Mouse (Mus musculus) spleen, embryonic (tissue): Measurements from ENCODE around the gene Ubxn1.
"Not testable (repeated sequence)": the region's sequence is repeated elsewhere in the genome, so short reads cannot be mapped to it uniquely, and the experiment has no call there.

Experiments
- CTCF ChIA-PET: fragments of 350-600 bp; sonication (Branson Sonifier 250); formaldehyde crosslinking; loops from one replicate; lab custom pipeline; 2022; lab: Charles Lee

Ubxn1 gene

GRCm38 (mm10) chr19:8896231-8896630, 24.9 kb downstream of the Ubxn1 start:
- CTCF ChIA-PET, result not testable (repeated sequence)

GRCm38 (mm10) chr19:8897211-8897864, 26.0 kb downstream of the Ubxn1 start:
- CTCF ChIA-PET, result not testable (repeated sequence)

- CTCF ChIA-PET, result no interaction called here
These were observed 26.7 kb downstream of the Ubxn1 start, which contains the start of gene Ganab for GRCm38 (mm10) chr19:8897865-8898495. Gene Ganab, plus strand, starts transcription at chr19:8898071.

GRCm38 (mm10) chr19:8898576-8898975, 27.3 kb downstream of the Ubxn1 start:
- CTCF ChIA-PET, result no interaction called here

- CTCF ChIA-PET, result no interaction called here
These were observed 27.8 kb downstream of the Ubxn1 start for GRCm38 (mm10) chr19:8899079-8899478.

GRCm38 (mm10) chr19:8903412-8903811, 32.1 kb downstream of the Ubxn1 start:
- CTCF ChIA-PET, result no interaction called here

- CTCF ChIA-PET, result no interaction called here
These were observed 37.2 kb downstream of the Ubxn1 start for GRCm38 (mm10) chr19:8908531-8908930.

- CTCF ChIA-PET, result no interaction called here
These were observed 40.5 kb downstream of the Ubxn1 start for GRCm38 (mm10) chr19:8911810-8912209.

GRCm38 (mm10) chr19:8914212-8914611, 42.9 kb downstream of the Ubxn1 start:
- CTCF ChIA-PET, result no interaction called here

- CTCF ChIA-PET, result no interaction called here
These were observed 47.7 kb downstream of the Ubxn1 start for GRCm38 (mm10) chr19:8919000-8919399.

GRCm38 (mm10) chr19:8919684-8920072, 48.4 kb downstream of the Ubxn1 start:
- CTCF ChIA-PET, result interaction anchor here (0.9 kb wide), 1 partner anchor 10 kb away, joined by 5 read pairs; the partner anchor contains the start of genes Eml3 and Rom1

- CTCF ChIA-PET, result interaction anchor here (0.9 kb wide), 1 partner anchor 9 kb away, joined by 5 read pairs; the partner anchor contains the start of genes Eml3 and Rom1
These were observed 48.9 kb downstream of the Ubxn1 start, which contains the start of gene B3gat3 for GRCm38 (mm10) chr19:8920073-8920736. Gene B3gat3, plus strand, starts transcription at chr19:8920374.

GRCm38 (mm10) chr19:8920836-8921291, 49.6 kb downstream of the Ubxn1 start:
- CTCF ChIA-PET, result interaction anchor here (0.7 kb wide), 1 partner anchor 118 kb away, joined by 3 read pairs; the partner anchor contains the start of gene Zbtb3

- CTCF ChIA-PET, result interaction anchor here (0.7 kb wide), 3 partner anchors 24 to 119 kb away, joined by 3 read pairs; partner anchors contain the start of gene Zbtb3
These were observed 50.4 kb downstream of the Ubxn1 start for GRCm38 (mm10) chr19:8921741-8922140.
